Mouse (Mus musculus) left cerebral cortex, adult 2 months (tissue): ENCODE measurements at regions not wholly inside any gene's neighbourhood (a gene's known extent, or its start where the extent isn't known, plus 50 kb on each side); places are given as distances from the start of the nearest gene placed in this dataset.

ENCODE experiments used
- DNase-seq, 2 experiments: peaks; one replicate each; pipeline ENCODE4 v3.0.0; 2021 to 2022; ENCODE audit warnings: low spot score in 2 of 2, mixed read lengths in 1 of 2; ENCODE audit errors: extremely low spot score in 1 of 2
- H3K27ac ChIP-seq: fragments of 200-600 bp; 2 replicates; pipeline ENCODE4 v1.8.1; 2022
- H3K4me3 ChIP-seq: fragments of 200-600 bp; 2 replicates; pipeline ENCODE4 v1.8.1; 2022
- CTCF ChIP-seq: fragments of 200-600 bp; IDR thresholded peaks from 2 replicates; pipeline ENCODE4 v1.8.1; 2022; ENCODE audit warnings: antibody characterized with exemption, mild to moderate bottlenecking, moderate library complexity
- intact Hi-C: fragments of 180-260 bp; cut with DNase I; formaldehyde crosslinking; loops from one replicate; pipeline ENCODE4 v1.15.1; 2025

GRCm38 (mm10) chr7:88225800-88226199, 52.1 kb upstream of the Ctsc start:
- Histone ChIP-seq H3K4me3 (no peak overlapping the region), H3K27ac (no peak overlapping the region)
- no peak for TF ChIP-seq CTCF
- no peak for DNase-seq
- intact Hi-C loops, result no loop called here
